Mouse (Mus musculus): ENCODE results near the gene Abcb1b. TPM values are rescaled to one million over a fixed set of nuclear protein-coding genes. Genes with fewer than 3 reads are reported as not detected.

The Abcb1b gene
- polyA plus RNA-seq, 1 experiment from 2014 or later, result 4.1 TPM

Other genes starting within 250 kb of the Abcb1b start
- 1.9 and 2.0 TPM in 2 replicates for gene Rundc3b, start 175.2 kb upstream of the Abcb1b start, polyA plus RNA-seq (2015; fragmentation: Nextera tagmentation; extraction: Ambion mirVana)
- 0.36 and 0.41 TPM in 2 replicates for gene Abcb1a, start 138.1 kb upstream of the Abcb1b start, polyA plus RNA-seq (2015; fragmentation: Nextera tagmentation; extraction: Ambion mirVana)
- gene Abcb4, start 95.6 kb downstream of the Abcb1b start, polyA plus RNA-seq (2015; fragmentation: Nextera tagmentation; extraction: Ambion mirVana), result 0.64 and 1.2 TPM in 2 replicates
- 41.6 and 43.4 TPM in 2 replicates for gene Crot, start 199.2 kb downstream of the Abcb1b start, polyA plus RNA-seq (2015; fragmentation: Nextera tagmentation; extraction: Ambion mirVana)